Mouse (Mus musculus) liver, postnatal 0 days (tissue): ENCODE measurements around the gene Filip1l.

ENCODE experiments used
- CTCF ChIP-seq: sonication (generic); IDR thresholded peaks from 2 replicates; pipeline ENCODE4 v1.5.1; 2016; ENCODE audit warnings: antibody characterized with exemption, low read depth
- EP300 ChIP-seq: IDR thresholded peaks from 2 replicates; pipeline ENCODE4 v1.6.1; 2016; ENCODE audit warnings: antibody characterized with exemption, low read depth, mild to moderate bottlenecking

DNA sequence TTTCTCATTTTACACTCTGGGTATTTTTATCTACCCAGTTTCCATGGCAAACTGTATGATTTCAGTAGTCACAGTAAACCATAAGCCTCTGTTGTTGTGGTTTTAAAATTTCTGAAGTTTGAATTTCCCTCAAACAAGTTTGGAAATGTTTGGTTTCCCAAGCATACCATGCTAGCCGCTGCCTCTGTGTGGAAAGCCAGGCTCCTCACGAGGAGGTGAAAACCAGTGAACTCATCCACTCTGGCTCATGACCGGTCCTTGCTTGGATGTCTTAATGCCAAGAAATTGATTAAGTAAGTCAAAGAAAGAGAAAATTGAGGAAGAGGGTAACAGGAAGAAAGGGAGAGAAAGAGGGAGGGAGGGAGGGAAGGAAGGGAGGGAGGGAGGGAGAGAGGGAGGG lies 205.4 kb downstream of the Filip1l start:
- TF ChIP-seq CTCF (no peak), EP300 (no peak)
